Mouse (Mus musculus) neural tube, postnatal 0 days (tissue): Measurements from ENCODE around the gene Nrn1. TPM values are rescaled to one million over a fixed set of nuclear protein-coding genes. Genes with fewer than 3 reads are reported as not detected.

Source experiments
- polyA plus RNA-seq: library from polyadenylated mRNA; unstranded; fragments of >200 nt; fragmentation: Nextera tagmentation; extraction: Ambion mirVana; gene quantifications from 2 replicates; pipeline ENCODE4 v1.2.1, GENCODE M21; 2015

The Nrn1 gene
- 73.9 and 84.9 TPM in 2 replicates for polyA plus RNA-seq

DNA sequence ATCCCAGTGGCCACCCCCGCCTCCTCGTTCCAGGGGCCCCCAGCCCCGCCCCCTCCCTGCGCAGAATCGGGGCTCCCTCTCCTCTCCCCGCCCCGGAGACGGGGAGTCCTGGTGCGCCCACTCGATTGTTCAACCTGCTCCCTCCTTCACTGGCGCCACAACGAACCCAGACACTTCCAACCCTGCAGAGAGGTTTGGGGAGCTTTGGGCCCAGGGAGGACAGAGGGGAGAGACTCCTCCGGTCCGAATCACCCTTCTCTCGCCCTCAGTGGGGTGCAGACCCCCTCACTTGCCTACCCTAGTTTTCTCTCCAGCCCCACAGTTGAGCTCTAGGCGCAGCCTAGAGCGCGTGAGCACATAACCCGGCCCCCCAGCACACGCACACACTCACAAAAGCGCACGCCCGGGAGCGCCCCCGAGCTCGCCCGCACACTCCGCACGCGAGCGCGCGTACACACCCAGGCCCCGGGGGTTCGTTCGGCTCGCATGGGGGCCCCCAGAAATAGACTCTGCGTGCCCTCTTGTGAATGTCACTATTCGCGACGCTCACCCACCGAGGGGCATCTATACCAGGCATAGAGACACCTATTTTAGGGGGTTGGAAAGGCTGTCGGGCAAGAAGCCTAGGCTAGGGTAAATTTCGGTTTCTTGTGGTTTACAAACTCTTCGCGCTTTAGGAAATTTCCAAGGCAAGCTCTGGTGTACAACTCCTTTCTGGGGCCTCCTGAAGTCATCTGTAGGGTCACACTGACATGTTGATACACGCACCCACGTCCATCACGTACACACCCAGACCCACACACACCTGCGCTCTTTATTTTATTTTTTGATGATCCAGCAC lies at the start of gene Nrn1:
TSS of gene Nrn1 (minus strand) at position 401 of the 841 bp plus-strand sequence.

